Comparison of ENCODE assay signal across 23 mouse cellular contexts in genomic region chr6:31650791-31651476, GRCm38 (mm10).
DNase-seq lines count a peak whose midpoint lies in the region; ATAC-seq and TF ChIP-seq lines count a peak whose summit lies in the region.
"Had no signal": no experiment of that assay in that cellular context is flagged by ENCODE, and none has a peak within 500 bp of the region (broad histone marks: within the 10 kb centered on the region; RNA-seq: fewer than 3 reads in every experiment).

No protein-coding gene starts in this region.

- TF ChIP-seq CTCF in G1E (IDR thresholded peaks at IDR 0.05; ENCODE audit: low read depth, low read length), result no peak
- TF ChIP-seq CTCF in liver, postnatal 0 days (IDR thresholded peaks at IDR 0.05; ENCODE audit: low read depth), result no peak
- no peak for TF ChIP-seq CTCF in stomach, postnatal 0 days (IDR thresholded peaks at IDR 0.05; ENCODE audit: low read depth)

- ATAC-seq in G1E (ENCODE audit: extremely low read depth, insufficient number of reproducible peaks, low FRiP score, poor library complexity, severe bottlenecking), result peak; percentile 62
- peak; percentile 96 for ATAC-seq in liver, embryonic 11.5 days (replicated peaks; ENCODE audit: low FRiP score)
- peak; percentile 79 for ATAC-seq in liver, postnatal 0 days
- ATAC-seq in stomach, postnatal 0 days (ENCODE audit: low FRiP score, low TSS enrichment), result no peak
- ATAC-seq: forebrain, embryonic 14.5 days; lung, postnatal 0 days had no signal

- H3K4me1 ChIP-seq in G1E (ENCODE audit: insufficient read depth, low read depth, low read length), result peaks cover 58% of the 10 kb centered on the region
- H3K4me1 ChIP-seq in liver, embryonic 11.5 days (replicated peaks; ENCODE audit: control insufficient read depth, insufficient read depth, low read length), result peaks cover 18% of the 10 kb centered on the region
- H3K4me1 ChIP-seq in liver, postnatal 0 days (ENCODE audit: insufficient read depth), result peaks cover 4% of the 10 kb centered on the region; the same call in 1 of the 2 replicates
- no peaks in the 10 kb centered on the region for H3K4me1 ChIP-seq in stomach, postnatal 0 days (replicated peaks; ENCODE audit: control insufficient read depth, insufficient read depth)
- H3K4me1 ChIP-seq: embryonic facial prominence, embryonic 12.5 days; heart, embryonic 15.5 days; hindbrain, embryonic 15.5 days; neural tube, embryonic 12.5 days had no signal

- peak overlapping the region; percentile 55 for H3K9ac ChIP-seq in liver, embryonic 11.5 days (ENCODE audit: low read depth, low read length)
- H3K9ac ChIP-seq in liver, postnatal 0 days (replicated peaks), result no peak overlapping the region
- no peak overlapping the region for H3K9ac ChIP-seq in stomach, postnatal 0 days (ENCODE audit: low read length)
- H3K9ac ChIP-seq: embryonic facial prominence, embryonic 12.5 days; heart, embryonic 15.5 days; hindbrain, embryonic 15.5 days; neural tube, embryonic 12.5 days had no signal

- DNase-seq in G1E (ENCODE audit: low spot score), result peak; percentile 71
- DNase-seq in c-Kit-positive CD71-positive TER-119-positive erythroid progenitor cells, embryonic 14.5 days (ENCODE audit: low spot score), result peak; percentile 59
- no peak for DNase-seq in liver, embryonic 11.5 days (ENCODE audit: low spot score)
- no peak for DNase-seq in liver, postnatal 0 days
- no peak for DNase-seq in cerebellum, postnatal 36 days
- no peak for DNase-seq in stomach, postnatal 0 days (ENCODE audit: low spot score)
- no peak for DNase-seq in left cerebral cortex, adult 11 months (ENCODE audit: low spot score)
- DNase-seq: adrenal gland, adult 2 months; cerebellum, adult 2 months; gastrocnemius, postnatal 10 days; heart, adult 11 months; kidney, adult 8-10 months; kidney, postnatal 10 days; midbrain, embryonic 14.5 days; right cerebral cortex, postnatal 14 days had no signal

- 33% methylated on average over 7 of the region's 7 CpGs for WGBS in liver, embryonic 11.5 days
- WGBS in liver, postnatal 0 days (ENCODE audit: insufficient replicate concordance), result 41% methylated on average over 7 of the region's 7 CpGs
- WGBS in stomach, postnatal 0 days, result 57% methylated on average over 7 of the region's 7 CpGs

- H3K4me2 ChIP-seq in liver, embryonic 11.5 days, result peak overlapping the region; percentile 63
- H3K4me2 ChIP-seq in liver, postnatal 0 days (ENCODE audit: low read depth, low read length), result peak overlapping the region; percentile 40
- H3K4me2 ChIP-seq in stomach, postnatal 0 days (replicated peaks; ENCODE audit: low read depth), result no peak overlapping the region
- H3K4me2 ChIP-seq: embryonic facial prominence, embryonic 12.5 days; heart, embryonic 15.5 days; hindbrain, embryonic 15.5 days; neural tube, embryonic 12.5 days had no signal

- TF ChIP-seq EP300 in liver, postnatal 0 days (IDR thresholded peaks at IDR 0.05; ENCODE audit: low read depth), result peak; percentile 92
- TF ChIP-seq EP300 in stomach, postnatal 0 days (optimal IDR thresholded peaks at IDR 0.05), result no peak

- H3K27ac ChIP-seq in liver, embryonic 11.5 days (ENCODE audit: low read depth, low read length), result peak overlapping the region; percentile 85
- no peak overlapping the region for H3K27ac ChIP-seq in liver, postnatal 0 days (ENCODE audit: low read depth)
- H3K27ac ChIP-seq in stomach, postnatal 0 days (replicated peaks), result no peak overlapping the region
- H3K27ac ChIP-seq: embryonic facial prominence, embryonic 12.5 days; heart, embryonic 15.5 days; hindbrain, embryonic 15.5 days; limb, embryonic 10.5 days; neural tube, embryonic 12.5 days had no signal

- no peaks in the 10 kb centered on the region for H3K36me3 ChIP-seq in G1E (replicated peaks)
- H3K36me3 ChIP-seq in liver, embryonic 11.5 days (ENCODE audit: control insufficient read depth, insufficient read depth, low read length), result no peaks in the 10 kb centered on the region
- H3K36me3 ChIP-seq in liver, postnatal 0 days (replicated peaks; ENCODE audit: insufficient read depth, low read length), result no peaks in the 10 kb centered on the region
- H3K36me3 ChIP-seq in stomach, postnatal 0 days (ENCODE audit: control insufficient read depth, insufficient read depth, low read length), result no peaks in the 10 kb centered on the region
- H3K36me3 ChIP-seq: embryonic facial prominence, embryonic 12.5 days; heart, embryonic 15.5 days; hindbrain, embryonic 15.5 days; limb, embryonic 10.5 days; neural tube, embryonic 12.5 days had no signal

- peak overlapping the region; percentile 38; the same call in 1 of the 2 replicates for H3K4me3 ChIP-seq in G1E (ENCODE audit: low read depth, low read length)
- peak overlapping the region; percentile 30 for H3K4me3 ChIP-seq in liver, embryonic 11.5 days (ENCODE audit: low read depth, low read length)
- H3K4me3 ChIP-seq in liver, postnatal 0 days (ENCODE audit: low read depth, low read length), result no peak overlapping the region
- H3K4me3 ChIP-seq in stomach, postnatal 0 days (ENCODE audit: low read depth, low read length), result no peak overlapping the region
- H3K4me3 ChIP-seq: embryonic facial prominence, embryonic 12.5 days; heart, embryonic 15.5 days; hindbrain, embryonic 15.5 days; limb, embryonic 10.5 days; megakaryocyte, embryonic 14.5 days; neural tube, embryonic 12.5 days had no signal

- no peaks in the 10 kb centered on the region for H3K9me3 ChIP-seq in G1E (replicated peaks)
- no peaks in the 10 kb centered on the region for H3K9me3 ChIP-seq in liver, embryonic 11.5 days (ENCODE audit: control insufficient read depth, low read length)
- H3K9me3 ChIP-seq in liver, postnatal 0 days (ENCODE audit: low read length), result no peaks in the 10 kb centered on the region
- H3K9me3 ChIP-seq in stomach, postnatal 0 days (ENCODE audit: control insufficient read depth, low read length), result no peaks in the 10 kb centered on the region
- H3K9me3 ChIP-seq: embryonic facial prominence, embryonic 12.5 days; heart, embryonic 15.5 days; hindbrain, embryonic 15.5 days; limb, embryonic 10.5 days; neural tube, embryonic 12.5 days had no signal

- no peaks in the 10 kb centered on the region for H3K27me3 ChIP-seq in G1E (ENCODE audit: insufficient read depth, low read length)
- no peaks in the 10 kb centered on the region for H3K27me3 ChIP-seq in liver, embryonic 11.5 days (replicated peaks; ENCODE audit: control insufficient read depth, insufficient read depth, low read length)
- no peaks in the 10 kb centered on the region for H3K27me3 ChIP-seq in liver, postnatal 0 days (ENCODE audit: insufficient read depth, low read length)
- no peaks in the 10 kb centered on the region for H3K27me3 ChIP-seq in stomach, postnatal 0 days (ENCODE audit: control insufficient read depth, insufficient read depth, low read length)
- H3K27me3 ChIP-seq: embryonic facial prominence, embryonic 12.5 days; heart, embryonic 15.5 days; hindbrain, embryonic 15.5 days; neural tube, embryonic 12.5 days had no signal

Comparison
In these comparisons a context has a peak if more than half of its experiments do, and no peak if none do; other contexts are left out.
1. H3K4me3 ChIP-seq: peak in G1E (single experiment) and liver, embryonic 11.5 days (single experiment); none in liver, postnatal 0 days (single experiment) and stomach, postnatal 0 days (single experiment).
2. DNase-seq: peak in G1E (single experiment) and c-Kit-positive CD71-positive TER-119-positive erythroid progenitor cells, embryonic 14.5 days (single experiment); none in liver, embryonic 11.5 days (single experiment), liver, postnatal 0 days (single experiment), cerebellum, postnatal 36 days (0 of 2), stomach, postnatal 0 days (single experiment) and left cerebral cortex, adult 11 months (single experiment).